Mouse (Mus musculus): ENCODE data around the gene Rxrb.
"Not testable (repeated sequence)": the region's sequence is repeated elsewhere in the genome, so short reads cannot be mapped to it uniquely, and the experiment has no call there.

Rxrb gene

DNA sequence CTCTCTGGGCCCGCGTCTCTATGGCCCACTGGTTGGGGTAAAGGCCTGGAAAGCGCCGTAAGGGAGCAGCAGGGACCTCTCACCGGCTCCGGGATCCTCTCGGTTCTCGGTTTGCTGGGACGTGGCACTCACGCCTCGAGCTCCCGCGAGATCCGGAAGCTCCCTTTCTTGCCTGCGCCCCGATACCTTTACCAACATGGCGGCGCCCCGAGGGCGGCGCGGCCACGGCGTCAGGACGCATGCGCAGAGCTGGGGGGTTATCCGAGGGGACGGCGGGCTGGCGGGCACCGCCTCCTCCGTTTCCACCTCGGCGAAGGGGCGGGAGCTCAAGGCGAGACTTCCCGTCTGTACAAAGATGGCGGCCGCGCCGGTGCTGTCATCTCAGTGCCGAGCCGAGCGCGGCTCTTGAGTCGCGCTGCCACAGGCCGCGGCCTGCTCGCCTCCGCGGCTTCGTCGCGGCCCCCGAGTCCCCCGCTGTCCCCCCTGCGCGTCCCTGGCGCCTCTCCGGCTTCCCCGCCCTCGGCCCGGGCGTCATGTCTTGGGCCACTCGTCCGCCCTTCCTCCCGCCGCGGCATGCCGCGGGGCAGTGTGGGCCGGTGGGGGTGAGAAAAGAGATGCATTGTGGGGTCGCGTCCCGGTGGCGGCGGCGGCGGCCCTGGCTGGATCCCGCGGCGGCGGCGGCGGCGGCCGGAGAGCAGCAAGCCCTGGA, at the start of gene Rxrb, which contains the start of gene Slc39a7:
Gene Rxrb (plus strand): TSS at position 348 of the 709 bp plus-strand sequence.
Gene Slc39a7 (minus strand): TSS at position 218 of the 709 bp plus-strand sequence.
- peak; percentile 36 for DNase-seq (ENCODE audit: extremely low read depth, low read depth, low spot score)

DNA sequence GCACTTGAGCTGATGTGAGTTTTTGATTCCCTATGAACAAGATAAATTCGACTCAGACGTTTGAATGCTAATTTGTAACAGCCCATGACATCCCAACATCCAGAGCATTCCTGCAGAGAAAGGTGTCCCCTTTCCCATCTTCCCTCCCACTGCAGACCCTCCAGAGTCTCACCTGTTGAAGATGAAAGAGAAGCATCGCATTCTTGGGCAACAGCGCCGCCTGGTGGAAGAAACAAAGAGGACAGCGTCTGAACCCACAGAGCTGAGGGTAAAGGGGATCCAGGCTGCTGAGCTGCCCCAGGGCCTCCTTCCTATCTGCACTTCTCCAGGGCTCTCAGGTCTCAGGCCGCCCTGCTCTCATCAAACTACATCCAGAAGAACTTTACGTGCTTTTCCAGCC, 49.5 kb upstream of the Rxrb start:
- DNase-seq (ENCODE audit: extremely low read depth, low read depth, low spot score) = not testable (repeated sequence)

DNA sequence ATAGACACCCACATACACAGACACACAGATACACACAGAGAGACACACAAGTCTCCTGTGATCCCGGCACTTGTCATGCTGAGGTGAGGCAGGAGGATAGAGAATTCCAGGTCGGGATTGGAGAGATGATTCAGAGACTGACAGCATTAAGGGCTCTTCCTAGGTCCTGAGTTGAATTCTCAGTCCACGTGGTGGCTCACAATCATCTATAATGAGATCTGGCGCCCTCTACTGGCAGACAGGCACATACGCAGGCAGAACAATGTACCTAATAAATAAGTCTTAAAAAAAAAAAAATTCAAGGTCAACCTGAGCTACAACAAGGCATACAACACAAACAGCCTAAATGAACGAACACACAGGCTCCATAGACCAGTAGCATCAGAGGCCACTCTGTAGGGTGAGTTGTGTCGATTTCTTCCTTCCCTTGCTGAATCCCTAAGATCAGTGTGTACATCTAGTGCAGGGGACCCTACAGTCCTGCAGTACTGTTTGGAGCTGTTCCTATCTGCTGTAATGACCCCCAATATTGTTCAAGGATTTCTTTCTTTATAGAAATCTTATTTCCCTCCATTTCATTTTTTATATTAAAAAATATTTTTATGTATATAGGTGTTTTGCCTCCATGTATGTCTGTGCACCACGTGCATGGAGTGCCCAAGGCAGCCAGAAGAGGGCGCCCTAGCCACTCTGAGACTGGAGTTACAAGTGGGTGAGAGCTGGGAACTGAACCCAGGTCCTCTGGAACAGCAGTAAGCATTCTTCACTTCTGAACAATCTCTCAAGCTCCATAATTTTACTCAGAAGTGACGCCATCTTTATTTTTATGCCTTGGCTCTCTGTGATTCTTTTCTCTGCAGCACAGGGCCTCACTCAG, 39.6 kb upstream of the Rxrb start:
- no peak for DNase-seq (ENCODE audit: extremely low read depth, low read depth, low spot score)

DNA sequence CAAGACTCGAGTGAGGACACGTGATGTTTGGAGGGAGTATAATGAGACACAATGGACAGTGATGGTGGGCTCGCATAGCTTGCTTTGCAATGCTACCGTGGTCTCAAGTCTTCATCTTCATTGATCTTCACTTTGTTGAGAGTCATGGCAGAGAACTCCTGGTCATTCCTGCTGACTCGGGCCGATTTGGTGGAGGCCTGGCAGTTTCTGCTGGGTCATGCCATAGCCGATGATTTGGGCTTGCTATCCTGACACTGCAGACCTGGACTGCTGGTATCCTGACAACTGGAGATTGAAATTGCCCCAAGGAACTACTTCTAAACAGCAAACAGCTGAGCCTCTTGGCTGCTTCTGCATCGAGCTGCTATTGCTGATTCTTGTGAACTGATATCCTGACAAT, 36.7 kb upstream of the Rxrb start:
- no peak for DNase-seq (ENCODE audit: extremely low read depth, low read depth, low spot score)

DNA sequence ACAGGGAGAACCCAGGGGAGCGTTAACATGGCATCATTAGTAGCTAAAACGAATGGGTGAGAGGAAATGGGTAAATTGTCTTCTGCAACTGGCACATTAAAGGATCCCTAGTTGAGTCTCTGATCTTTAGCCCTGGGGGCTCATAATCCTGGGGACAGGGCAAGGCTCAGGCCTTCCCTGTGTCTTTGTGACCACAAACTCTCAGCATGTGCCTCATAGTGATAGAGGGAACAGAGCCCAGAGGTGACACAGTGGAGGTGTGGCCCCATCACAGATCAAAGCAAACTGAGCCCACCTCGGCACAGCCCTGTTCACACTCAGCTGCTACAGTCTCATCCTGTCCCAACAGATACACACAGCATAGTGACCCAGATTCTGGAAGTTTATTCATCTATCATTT, 36.0 kb upstream of the Rxrb start:
- DNase-seq (ENCODE audit: extremely low read depth, low read depth, low spot score) = no peak

DNA sequence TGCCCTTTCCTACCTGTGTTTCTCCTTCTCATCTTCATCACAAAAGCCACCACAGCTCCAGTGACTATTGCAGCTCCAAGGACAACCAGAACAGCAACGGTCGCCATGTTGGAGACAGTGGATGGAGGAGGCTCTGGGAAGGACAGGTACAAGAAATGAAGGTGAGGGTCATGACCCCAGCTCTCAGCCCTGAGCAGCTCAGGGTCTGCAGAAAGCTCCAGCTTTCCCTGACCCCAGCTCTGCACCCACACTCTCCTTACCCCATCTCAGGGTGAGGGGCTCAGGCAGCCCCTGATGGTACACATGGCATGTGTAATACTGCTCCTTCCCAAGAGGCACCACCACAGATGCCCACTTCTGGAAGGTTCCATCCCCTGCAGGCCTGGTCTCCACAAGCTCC, 34.6 kb upstream of the Rxrb start:
- DNase-seq (ENCODE audit: extremely low read depth, low read depth, low spot score) = not testable (repeated sequence)

DNA sequence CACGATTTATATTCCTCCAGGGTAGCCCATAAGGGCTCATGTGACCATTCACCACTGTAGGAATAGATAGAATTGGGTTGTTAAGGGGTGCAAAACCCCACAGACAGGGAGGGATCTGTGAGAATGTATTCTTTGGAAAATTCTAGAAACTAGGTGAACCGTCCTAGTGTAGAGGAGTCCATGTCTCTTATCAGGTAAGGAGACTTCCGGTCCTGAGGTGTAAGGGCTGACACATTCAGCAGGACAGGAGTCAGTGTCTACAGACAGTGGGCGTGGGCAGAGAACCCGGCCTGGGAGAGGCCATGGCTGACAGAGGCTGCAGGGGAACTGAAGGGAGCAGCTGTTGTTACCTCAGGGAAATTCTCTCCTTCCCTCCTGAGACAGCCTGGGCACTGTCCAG, 32.9 kb upstream of the Rxrb start:
- not testable (repeated sequence) for DNase-seq (ENCODE audit: extremely low read depth, low read depth, low spot score)

DNA sequence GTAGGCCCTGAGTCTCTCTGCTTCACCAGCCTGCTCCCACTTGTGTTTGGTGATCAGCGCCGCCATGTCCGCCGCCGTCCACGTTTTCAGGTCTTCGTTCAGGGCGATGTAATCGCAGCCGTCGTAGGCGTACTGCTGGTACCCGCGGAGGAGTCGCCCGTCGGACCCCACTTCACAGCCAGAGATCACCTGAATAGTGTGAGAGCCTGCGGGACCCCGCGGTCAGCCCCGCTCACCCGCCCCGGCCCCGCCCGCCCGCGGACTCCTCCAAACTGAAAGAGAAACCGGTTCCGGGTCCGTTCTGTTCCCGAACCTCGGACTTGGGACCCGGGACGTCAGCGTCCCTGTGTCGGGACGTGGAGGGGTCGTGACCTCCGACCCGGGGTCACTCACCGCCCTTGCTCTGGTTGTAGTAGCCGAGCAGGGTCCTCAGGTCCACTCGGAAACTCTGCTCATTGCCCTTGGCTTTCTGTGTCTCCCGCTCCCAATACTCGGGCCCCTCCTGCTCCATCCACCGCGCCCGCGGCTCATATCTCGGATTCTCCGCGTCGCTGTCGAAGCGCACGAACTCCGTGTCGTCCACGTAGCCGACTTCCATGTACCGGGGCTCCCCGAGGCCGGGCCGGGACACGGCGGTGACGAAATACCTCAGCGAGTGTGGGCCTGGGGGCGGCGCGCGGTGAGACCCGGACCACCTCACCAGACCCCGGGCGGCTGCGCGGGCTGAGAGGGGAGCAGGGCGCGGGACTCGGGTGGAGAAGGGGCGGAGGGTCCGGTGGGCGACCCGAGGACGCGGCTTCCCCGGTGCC, 32.1 kb upstream of the Rxrb start:
- DNase-seq (ENCODE audit: extremely low read depth, low read depth, low spot score) = no peak

DNA sequence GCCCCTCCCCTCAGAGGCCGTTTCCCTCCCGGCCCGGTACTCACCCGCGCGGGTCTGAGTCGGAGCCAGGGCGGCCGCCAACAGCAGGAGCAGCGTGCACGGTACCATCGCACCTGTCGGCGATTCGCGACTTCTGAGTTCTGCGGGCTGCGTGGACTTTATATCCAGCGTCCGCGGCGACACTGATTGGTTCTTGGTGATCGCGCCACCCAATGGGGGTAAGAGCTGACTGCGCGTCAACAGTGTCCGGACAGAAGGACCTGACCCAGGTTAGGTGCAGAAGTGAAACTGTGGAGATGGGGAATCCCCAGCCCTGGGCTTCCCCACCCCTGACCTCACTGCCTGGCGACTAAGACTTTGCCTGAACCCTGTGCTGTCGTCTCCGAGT, 31.5 kb upstream of the Rxrb start, which contains the start of gene H2-K1:
Gene H2-K1 (minus strand): TSS at position 198 of the 388 bp plus-strand sequence.
- DNase-seq (ENCODE audit: extremely low read depth, low read depth, low spot score) = peak; percentile 68

DNA sequence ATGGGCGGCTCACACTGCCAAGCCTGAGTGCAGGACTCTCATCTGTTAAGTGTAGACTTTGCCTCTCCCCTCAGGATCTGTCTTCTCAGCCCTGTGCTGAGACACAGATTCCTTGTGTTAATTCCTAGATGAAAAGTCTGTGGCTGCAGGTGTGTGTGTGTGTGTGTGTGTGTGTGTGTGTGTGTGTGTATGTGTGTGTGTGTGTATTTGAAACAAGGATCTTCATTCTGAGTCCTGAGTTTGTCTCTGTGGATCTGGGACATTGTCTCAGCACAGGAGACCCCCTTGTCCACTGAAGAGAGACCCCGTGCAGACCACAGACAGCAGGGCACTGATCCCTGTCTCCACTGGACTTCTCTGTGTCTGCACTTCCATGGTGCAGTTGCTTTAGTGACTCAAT, 30.8 kb upstream of the Rxrb start:
- DNase-seq (ENCODE audit: extremely low read depth, low read depth, low spot score) = not testable (repeated sequence)

DNA sequence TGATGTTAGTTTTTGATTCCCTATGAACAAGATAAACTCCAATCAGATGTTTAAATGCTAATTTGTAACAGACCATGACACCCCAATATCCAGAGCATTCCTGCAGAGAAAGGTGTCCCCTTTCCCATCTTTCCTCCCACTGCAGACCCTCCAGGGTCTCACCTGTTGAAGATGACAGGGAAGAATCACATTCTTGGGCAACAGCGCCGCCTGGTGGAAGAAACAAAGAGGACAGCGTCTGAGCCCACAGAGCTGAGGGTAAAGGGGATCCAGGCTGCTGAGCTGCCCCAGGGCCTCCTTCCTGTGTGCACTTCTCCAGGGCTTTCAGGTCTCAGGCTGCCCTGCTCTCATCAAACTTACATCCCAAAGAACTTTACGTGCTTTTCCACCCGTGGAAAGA, 28.2 kb upstream of the Rxrb start:
- DNase-seq (ENCODE audit: extremely low read depth, low read depth, low spot score) = no peak

DNA sequence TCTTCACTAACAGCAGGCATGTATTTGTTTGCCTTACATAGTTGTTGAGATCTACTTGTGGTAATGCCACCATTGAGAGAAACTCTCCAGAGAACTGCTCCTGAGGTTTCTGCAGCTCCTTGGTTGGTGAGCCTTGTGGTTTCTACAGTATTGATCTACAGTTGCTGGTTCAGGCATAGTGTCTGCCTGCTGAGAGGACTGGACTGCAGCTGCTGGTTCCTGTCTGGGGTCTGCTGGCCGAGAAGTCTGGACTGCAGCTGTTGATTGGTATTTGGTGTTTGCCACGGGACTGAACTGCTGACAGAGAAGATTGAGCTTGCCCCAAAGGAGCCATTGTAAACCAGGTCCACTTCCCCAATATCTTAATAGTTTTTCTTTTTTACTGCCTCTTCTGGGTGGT, 25.0 kb upstream of the Rxrb start:
- DNase-seq (ENCODE audit: extremely low read depth, low read depth, low spot score) = no peak

DNA sequence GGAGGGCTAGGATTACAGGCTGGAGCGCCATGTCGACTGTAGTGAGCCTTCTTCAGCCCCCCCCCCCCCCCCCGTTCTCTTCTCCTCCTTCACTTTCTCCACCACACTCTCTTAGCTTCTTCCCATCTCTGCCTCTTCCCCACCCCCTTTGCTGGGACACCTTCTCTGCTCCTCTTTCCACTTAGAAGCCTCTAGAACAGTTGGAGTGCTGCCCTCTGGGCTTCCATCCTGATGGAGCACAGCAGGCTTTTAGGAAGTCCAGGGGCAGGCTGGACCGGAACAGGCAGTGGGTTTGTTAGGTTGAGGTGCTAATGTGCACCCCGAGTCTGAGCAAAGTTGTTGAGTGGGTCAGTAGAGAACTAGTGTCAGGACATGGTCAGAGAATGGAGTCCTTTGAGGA, 21.5 kb upstream of the Rxrb start:
- DNase-seq (ENCODE audit: extremely low read depth, low read depth, low spot score) = no peak

DNA sequence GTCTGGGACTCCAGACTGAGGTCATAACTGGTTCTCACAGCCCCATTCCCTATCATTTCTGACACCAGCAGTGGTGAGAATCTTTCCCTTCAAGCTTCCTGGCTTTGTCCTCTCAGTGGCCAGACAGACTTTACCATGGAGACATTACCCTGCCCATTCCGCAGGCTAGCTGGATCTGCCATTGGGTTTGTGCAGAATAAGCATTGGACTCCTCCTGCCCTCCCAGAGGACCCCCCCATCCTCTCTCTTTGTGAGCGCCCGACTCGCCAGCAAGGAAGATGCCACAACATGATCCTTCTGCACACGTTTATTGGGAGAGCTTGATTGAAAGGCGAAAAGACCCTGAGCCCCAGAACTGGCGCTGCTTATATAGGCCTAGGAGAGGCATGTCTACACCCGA, 18.2 kb upstream of the Rxrb start:
- DNase-seq (ENCODE audit: extremely low read depth, low read depth, low spot score) = no peak

DNA sequence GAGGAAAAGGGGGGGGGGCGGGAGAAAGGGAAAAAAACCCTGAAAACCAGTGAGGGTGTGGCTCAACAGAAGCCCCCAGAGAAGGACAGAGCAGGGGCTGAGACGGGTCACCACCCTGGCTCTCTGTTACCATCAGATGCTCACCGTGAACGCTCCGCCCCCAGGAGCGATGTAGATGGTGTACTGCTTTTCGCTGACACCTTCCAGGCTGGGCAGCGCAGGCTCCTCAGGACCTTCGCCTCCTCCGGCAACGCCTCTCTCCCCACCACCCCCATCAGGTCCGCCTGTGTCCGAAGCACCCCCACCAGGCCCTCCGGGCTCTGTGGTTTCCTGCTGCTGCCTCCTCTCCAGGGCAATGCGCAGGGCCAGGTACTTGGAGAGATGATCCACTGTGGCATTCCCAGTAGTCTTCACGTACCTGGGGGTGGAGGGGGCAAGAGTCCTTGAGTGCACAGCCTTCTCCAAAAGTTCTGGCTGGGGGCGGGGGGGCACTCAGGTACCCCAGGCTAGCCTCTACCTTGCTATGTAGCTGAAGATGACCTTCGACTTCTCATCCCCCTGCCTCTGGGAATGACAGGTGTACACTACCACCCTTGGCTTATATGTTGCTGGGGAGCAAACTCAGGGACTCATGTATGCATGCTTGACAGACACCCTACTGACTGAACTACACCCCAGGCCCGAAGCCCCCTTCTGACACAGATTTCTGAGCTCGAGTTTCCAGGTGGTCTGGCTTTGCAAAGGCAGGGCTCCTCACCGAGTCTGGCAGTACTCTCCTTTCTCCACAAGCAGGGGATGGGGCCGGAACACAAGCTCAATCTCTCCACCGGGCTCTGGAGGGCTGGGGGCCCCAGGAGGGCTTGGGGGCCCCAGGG, 9.8 kb upstream of the Rxrb start:
- no peak for DNase-seq (ENCODE audit: extremely low read depth, low read depth, low spot score)

DNA sequence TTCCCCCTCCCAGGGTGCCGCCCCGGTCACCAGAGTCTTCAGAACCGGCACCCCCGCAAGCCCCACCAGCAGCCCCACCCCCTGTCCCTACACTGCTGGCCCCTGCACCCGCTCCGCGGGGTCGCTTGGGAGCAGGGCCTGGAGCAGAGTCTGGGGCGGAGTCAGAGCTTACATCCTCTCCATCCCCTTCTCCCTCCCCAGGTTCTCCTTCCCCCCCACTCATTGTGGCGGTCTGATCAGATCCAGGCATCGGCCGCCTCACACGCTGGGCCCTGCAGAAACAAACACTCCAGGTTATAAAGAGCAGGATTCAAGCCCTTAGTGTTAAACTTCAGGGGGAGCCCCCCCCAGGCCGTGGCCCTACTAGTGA, 9.2 kb upstream of the Rxrb start:
- no peak for DNase-seq (ENCODE audit: extremely low read depth, low read depth, low spot score)

DNA sequence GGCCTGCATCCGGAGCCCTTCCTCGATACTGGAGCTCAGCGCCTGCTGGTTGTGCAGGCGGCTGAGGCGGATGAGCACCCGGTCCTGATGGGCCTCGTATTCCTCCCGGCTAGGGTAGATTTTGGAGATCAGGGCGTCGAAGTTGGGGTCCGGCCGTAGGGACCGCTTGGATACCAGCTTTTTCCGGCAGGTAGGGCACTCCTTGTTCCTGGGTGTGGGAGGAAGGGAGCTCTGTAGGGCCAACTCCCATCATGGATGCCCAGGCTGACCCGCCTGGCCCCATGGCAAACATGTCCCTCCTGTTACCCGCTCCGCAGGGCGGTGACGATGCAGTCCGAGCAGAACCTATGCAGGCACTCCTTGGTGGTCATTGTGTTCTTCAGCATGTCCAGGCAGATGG, 8.6 kb upstream of the Rxrb start:
- DNase-seq (ENCODE audit: extremely low read depth, low read depth, low spot score) = no peak

DNA sequence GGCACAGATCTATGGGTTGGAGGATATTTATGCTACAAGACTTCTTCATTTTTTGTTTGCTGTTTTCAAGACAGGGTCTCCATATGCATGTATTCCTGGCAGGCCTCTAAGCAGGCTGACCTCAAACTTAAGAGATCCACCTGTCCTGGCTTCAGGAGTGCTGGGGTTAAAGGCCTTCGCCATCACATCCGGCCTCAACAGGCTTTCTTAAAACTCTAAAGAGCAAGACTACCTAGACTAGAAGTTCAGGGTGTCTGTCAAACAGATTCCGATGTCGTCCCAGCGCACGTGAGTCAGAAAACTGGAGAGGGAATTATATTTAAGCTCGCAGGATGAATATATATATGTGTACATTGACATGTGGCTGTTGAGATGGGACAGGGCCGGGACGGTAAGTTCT, 7.9 kb upstream of the Rxrb start:
- DNase-seq (ENCODE audit: extremely low read depth, low read depth, low spot score) = no peak

DNA sequence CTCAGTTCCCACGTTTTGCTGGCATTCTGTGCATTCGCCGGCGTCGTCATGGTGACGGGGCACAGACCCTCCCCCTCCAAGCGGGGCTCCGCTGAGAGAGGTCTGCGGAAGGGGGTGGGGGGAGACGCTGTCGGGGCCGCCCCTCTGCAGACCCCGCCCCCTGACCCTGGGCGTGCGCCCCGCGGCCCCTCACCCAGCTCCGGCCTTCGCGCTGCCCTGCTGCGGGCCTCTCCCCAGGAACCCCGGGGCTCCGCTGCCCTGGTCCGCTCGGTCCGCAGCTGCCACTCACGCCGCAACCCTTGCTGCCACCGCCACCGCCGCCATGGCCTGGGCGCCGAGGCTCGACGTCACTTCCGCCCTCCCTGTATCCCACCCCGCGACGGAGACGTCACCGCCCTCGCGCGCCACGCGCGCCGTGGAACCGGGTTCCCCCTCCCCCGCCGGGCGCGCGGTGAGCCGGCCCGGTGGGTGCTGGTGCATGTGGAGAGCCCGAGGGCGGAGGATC, 7.2 kb upstream of the Rxrb start, which contains the start of gene Ring1:
Gene Ring1 (minus strand): TSS at position 364 of the 505 bp plus-strand sequence.
- DNase-seq (ENCODE audit: extremely low read depth, low read depth, low spot score) = no peak

Measured in fat pad, adult 2 months (tissue).